Mouse (Mus musculus) adrenal gland, adult 18-20 months (tissue): Measurements from ENCODE around the gene Prkce. TPM values are rescaled to one million over a fixed set of nuclear protein-coding genes. Genes with fewer than 3 reads are reported as not detected.

Experiments used
- DNase-seq, 2 experiments: peaks; one replicate each; pipeline ENCODE4 v3.0.0; 2021 to 2022; ENCODE audit warnings: low spot score in 2 of 2
- total RNA-seq, 2 experiments: library from RNA; stranded (reverse); gene quantifications; 1 replicate in 1 of 2; 2 replicates in 1 of 2; pipeline ENCODE4 v1.2.3; 2021

The Prkce gene
- total RNA-seq, 2 experiments from 2014 or later, result 17.5 to 22.9 TPM

DNA sequence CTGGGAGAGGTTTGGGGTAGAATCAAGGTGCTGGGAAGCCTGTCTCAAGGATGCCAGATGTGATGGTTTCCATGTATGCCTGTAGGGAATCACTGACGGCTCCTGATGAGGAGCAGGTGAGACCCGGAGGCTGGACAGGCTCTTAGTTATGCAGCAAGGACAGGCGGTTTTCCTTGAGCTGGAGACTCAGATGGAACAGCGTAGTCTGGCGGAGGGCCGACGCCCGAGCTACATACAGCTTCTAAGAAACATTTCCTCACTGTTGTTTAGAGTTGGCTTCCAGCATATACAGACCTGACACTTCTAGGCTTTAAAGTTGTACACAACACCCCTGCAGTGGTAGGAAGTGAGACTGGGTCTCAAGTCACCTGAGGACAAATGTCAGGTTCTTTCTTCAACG is 86.3 kb downstream of the Prkce start:
- DNase-seq, result no peak

GRCm38 (mm10) chr17:86254285-86254684 is 86.7 kb downstream of the Prkce start:
- DNase-seq, result peak in 1 of 2 experiments; percentile 36

DNA sequence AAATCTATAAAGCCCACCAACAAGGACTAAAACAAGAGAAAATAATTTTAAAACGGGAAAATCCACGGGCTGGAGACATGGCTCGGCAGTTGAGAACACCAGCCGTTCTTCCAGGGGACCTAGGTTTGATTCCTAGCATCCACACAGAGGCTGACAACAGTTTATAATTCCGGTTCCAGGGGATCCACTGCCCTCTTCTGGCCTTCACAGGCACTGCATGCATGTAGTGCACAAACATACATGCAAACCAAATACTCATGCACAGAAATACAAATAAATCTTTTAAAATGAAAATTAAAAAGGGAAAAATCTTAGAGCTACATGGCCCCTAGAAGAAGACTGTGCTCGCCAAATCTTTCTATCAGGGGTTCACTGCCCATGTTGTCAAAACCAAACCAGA is 87.4 kb downstream of the Prkce start:
- no peak for DNase-seq

DNA sequence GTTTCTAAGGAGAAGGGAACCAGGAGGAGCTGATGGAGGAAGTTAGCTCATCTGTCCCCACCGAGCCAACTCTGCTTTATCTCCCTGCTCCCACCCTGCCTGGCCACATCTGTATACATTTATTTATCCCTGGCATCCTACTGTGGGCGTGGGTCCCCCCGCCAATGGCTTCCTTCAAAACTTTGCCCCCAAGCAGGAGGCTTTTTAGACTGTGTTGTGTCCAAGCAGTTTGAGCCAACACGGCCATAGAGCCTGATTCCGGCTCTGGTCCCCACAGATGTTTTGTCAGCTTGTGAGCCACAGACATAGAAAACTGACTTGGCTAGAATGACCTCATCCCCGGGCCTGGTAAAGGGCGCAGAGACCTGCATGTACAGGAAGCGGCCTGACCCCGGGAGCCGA is 89.1 kb downstream of the Prkce start:
- no peak for DNase-seq

DNA sequence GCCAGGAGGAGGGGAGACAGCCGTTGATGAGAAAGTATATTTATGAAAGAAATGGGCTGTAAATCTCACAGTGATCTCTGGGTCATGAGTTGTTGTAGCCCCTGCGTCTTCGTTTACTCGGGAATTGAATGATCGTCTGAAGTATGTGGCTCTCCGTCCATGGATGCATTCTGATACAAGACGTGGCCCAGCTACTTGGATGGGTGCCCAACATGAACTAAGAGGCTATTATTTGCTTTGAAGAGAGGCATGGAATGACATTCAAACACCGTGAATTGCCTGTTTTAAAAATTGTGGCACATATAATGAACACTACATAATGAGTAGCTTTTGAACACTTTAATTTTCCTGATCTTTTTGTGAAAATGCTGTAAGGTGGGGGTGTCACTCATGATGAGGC is 93.5 kb downstream of the Prkce start:
- DNase-seq, result no peak

DNA sequence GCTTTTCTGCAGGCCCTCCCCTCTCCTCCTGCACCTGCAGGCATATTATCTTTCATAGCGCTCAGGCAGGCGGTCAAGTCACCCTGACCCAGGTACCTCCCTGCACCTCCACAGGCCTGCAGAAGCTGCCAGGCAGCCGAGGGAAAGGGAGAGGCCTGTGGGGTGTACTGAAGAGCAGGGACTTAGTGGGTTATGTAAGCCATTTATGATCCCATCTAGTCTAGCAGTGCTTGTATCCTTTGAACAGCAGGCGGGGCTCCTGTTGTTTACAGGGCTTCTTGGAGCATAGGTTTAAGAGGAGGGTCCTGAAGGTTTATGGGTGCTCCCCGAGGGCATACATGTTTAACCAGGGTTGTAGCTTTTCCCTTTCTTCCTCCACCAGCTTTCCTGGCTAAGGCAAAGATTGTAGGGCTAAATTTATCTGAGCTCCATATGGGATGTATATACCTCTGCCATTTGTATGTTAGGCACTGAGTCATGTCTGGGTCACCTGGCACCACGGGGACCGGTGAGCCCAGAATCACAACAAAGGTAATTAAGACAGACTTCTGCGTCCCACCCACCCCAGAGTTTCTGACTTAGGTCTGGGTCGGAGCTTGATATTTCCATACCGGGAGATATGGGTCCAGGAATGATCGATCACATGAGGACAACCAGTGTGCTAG is 96.5 kb downstream of the Prkce start:
- no peak for DNase-seq

GRCm38 (mm10) chr17:86266051-86266450 is 98.5 kb downstream of the Prkce start:
- DNase-seq, result no peak

GRCm38 (mm10) chr17:86267126-86267760 is 99.7 kb downstream of the Prkce start:
- no peak for DNase-seq

- DNase-seq, result no peak
Observed at GRCm38 (mm10) chr17:86269639-86270038, 102.1 kb downstream of the Prkce start.

- DNase-seq, result no peak
Observed at GRCm38 (mm10) chr17:86270523-86270922, 102.9 kb downstream of the Prkce start.

GRCm38 (mm10) chr17:86271277-86271676 is 103.7 kb downstream of the Prkce start:
- DNase-seq, result no peak

GRCm38 (mm10) chr17:86272961-86273360 is 105.4 kb downstream of the Prkce start:
- DNase-seq, result no peak

DNA sequence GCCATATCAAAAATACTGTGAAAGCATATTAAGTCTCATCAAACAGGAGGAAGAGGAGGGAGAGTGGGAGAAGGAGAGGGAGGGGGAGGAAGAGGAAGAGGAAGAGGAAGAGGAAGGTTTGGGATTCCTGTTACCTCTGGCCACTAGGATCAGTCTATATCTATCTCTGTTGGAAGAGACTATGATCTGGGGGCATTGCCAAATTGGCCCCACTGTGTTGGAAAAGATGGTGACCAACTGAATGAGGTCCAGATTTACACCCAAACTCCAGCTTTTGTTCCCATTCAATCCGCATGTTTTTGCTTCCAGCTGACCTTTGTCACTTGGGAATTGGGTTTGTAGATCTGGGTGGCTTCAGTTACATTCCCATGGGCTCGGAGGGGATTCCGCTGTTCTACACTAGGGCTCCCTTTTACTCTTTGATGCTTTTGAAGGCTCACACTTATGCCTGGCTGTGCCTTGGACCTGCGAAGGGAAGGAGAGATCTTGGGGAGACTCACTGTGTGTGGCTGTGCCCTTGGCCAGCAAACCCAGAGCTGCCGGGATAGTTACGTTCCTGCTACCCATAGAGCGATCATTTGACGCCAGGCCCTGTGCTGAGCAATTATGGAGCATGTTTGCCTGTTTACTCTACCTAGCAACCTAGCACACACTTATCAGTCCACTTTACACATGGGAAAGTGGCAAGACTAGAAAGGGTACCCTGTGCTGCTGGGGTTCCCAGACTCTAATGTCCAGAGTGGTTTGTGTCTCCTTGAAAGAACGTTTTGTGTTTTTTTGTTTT is 106.2 kb downstream of the Prkce start:
- DNase-seq, result no peak

GRCm38 (mm10) chr17:86274350-86274744 is 106.8 kb downstream of the Prkce start:
- DNase-seq, result no peak

GRCm38 (mm10) chr17:86276381-86276780 is 108.8 kb downstream of the Prkce start:
- DNase-seq, result no peak

DNA sequence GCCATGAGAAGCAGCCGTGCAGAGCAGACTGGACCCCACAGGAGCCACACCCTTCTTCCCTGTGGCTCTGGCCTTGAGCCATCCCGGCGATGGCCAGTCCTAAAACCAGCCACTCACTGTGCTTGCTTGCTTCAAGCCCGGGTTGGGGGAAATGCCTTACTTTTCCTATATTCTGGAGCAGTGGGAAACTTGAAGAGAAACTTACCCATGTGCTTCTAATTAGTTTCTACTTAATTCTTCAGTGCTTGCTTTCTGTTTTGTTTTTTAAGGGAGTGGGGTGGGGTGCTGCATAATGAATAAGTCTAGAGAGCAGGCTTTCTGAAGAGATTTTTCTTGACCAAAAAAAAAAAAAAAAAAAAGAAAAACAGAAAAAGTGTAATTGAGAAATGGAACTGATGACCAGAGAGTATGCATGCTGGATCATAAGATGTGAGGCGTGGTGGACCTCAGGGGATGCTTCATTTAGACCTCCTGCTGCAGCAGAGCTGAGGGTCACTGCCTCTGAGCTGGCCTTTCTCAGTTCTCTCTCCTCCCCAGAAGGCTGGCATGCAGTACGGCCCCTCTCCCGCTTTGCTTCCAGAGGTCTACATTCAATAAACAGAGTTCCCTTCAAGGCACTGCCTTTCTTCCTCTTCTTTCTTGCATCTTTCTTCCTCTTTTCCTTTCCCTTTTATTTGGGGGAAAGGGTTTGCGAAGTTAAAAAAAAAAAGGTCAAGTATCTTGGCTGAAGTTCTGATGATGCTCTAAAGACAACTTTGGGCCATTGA is 109.6 kb downstream of the Prkce start:
- no peak for DNase-seq

DNA sequence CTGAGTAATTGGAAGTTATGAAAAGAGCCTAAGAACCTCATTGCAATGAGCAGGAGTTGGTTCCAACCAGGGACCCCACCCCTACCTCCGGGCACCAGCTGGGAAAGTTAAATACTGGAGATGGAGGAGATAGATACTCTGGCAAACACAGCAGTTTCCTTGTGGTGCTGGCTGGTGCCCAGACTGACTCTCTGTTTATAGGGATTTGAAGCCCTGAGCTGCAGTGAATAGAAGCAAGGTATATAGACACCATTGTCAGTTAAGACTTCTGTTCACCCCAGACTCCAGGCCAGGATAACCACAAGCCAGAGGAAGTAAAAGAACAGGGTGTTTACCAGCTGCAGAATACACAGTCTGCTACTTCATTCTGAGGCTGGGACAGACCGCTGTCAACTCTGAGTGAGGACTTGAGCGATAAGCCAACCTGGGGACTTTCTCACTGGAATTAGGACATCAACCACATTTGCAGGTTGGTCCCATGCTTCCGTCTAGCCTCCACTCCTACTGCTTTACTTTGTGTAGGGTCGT is 110.5 kb downstream of the Prkce start:
- DNase-seq, result no peak

DNA sequence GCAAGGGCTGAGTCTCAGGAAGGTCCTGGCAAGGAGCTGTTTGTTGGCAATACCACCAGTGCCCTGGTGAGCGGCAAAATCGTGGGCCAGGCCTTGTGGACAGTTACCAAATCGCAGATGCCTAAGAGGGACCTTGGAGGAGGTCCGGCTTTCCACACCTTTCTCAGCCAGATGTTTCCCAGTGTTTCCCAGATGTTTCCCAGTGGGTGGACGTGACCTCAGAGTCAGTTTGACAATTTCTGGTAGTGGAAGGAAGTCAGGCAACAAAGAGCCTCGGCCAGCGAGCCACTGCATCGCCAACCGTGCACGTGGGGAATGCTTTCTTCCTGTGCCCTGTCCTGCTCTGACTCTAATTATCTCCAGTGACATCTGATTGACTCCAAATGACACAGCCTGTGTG is 112.2 kb downstream of the Prkce start:
- no peak for DNase-seq

GRCm38 (mm10) chr17:86283741-86284140 is 116.2 kb downstream of the Prkce start:
- no peak for DNase-seq

DNA sequence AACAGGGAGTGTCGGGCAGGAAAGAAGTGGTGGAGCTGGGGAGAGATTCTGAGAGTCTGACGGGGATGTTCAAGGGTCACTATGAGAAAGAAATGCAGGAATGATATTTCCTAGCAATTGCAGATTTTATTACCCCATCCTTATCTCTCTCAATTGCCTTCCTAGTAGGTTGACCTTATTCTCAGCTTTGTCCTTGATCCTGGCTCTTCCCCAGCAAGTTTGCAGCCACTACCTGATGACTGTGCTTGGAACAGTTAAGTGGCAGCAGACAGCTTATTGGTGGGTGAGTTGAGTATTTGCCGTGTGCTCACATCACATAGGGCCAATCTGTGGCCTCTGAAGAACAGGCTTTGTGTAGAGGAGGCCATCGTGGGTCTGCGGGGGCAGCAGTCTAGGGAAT is 117.5 kb downstream of the Prkce start:
- no peak for DNase-seq

DNA sequence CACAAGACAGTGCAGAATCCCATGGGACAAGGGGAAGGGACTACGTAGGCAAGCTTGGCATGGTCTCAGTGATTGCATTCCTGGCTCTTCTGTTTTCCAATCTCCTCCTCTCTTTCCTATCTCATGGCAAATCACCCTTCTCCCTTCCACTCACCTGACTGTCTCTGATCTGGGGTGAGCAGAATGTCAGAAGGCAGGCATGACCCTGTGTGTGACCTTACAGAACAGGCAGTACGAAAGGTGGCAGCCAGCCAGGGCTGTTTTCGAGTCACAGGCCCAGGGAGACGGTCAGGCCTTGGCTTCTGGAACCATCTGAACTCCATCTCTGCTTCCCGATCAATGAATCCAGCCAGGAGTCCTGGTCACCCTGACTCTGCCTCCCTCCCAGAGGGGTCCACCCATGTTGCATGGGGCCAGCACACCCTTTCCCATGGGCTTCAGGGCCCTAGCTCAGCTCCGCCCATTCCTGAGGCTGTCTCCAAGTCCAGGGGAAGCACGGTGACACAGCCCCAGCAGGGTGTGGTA is 119.2 kb downstream of the Prkce start:
- peak; percentile 61 to 68 for DNase-seq
